Mouse (Mus musculus): ENCODE data around the gene Mybph.

The Mybph gene

GRCm38 (mm10) chr1:134193126-134193525, at the start of gene Mybph:
Gene Mybph, plus strand, starts transcription at chr1:134193448.
- DNase-seq: peak; percentile 56

GRCm38 (mm10) chr1:134146066-134146465, 47.2 kb upstream of the Mybph start:
- no peak for DNase-seq

GRCm38 (mm10) chr1:134150076-134150475, 43.2 kb upstream of the Mybph start:
- DNase-seq: no peak

- DNase-seq: no peak
These were observed 42.5 kb upstream of the Mybph start for GRCm38 (mm10) chr1:134150745-134151144.

- peak; percentile 86 for DNase-seq
These were observed 41.4 kb upstream of the Mybph start for GRCm38 (mm10) chr1:134151655-134152412.

GRCm38 (mm10) chr1:134152626-134153590, 40.3 kb upstream of the Mybph start:
- DNase-seq: no peak

GRCm38 (mm10) chr1:134154121-134154520, 39.1 kb upstream of the Mybph start:
- no peak for DNase-seq

GRCm38 (mm10) chr1:134154655-134155054, 38.6 kb upstream of the Mybph start:
- DNase-seq: no peak

- DNase-seq: no peak
These were observed 32.8 kb upstream of the Mybph start for GRCm38 (mm10) chr1:134160404-134160803.

- DNase-seq: no peak
These were observed 31.8 kb upstream of the Mybph start for GRCm38 (mm10) chr1:134161399-134161798.

- DNase-seq: no peak
These were observed 30.6 kb upstream of the Mybph start for GRCm38 (mm10) chr1:134162510-134163225.

- DNase-seq: no peak
These were observed 29.8 kb upstream of the Mybph start for GRCm38 (mm10) chr1:134163476-134163875.

GRCm38 (mm10) chr1:134164454-134164853, 28.8 kb upstream of the Mybph start:
- DNase-seq: no peak

- no peak for DNase-seq
These were observed 26.7 kb upstream of the Mybph start for GRCm38 (mm10) chr1:134166547-134166946.

- DNase-seq: peak; percentile 84
These were observed 25.6 kb upstream of the Mybph start for GRCm38 (mm10) chr1:134167416-134168305.

GRCm38 (mm10) chr1:134168567-134168966, 24.7 kb upstream of the Mybph start:
- DNase-seq: no peak

- no peak for DNase-seq
These were observed 24.1 kb upstream of the Mybph start for GRCm38 (mm10) chr1:134168985-134169697.

GRCm38 (mm10) chr1:134173081-134173480, 20.2 kb upstream of the Mybph start:
- DNase-seq: no peak

GRCm38 (mm10) chr1:134177976-134178375, 15.3 kb upstream of the Mybph start:
- no peak for DNase-seq

- DNase-seq: peak; percentile 58
These were observed 11.2 kb upstream of the Mybph start, which contains the start of gene Chil1 for GRCm38 (mm10) chr1:134182025-134182424. Gene Chil1, plus strand, starts transcription at chr1:134182176.

GRCm38 (mm10) chr1:134184089-134184488, 9.2 kb upstream of the Mybph start:
- DNase-seq: no peak

Measured in cerebellum, adult 9-11 months (tissue).